Mouse (Mus musculus): ENCODE measurements at regions not wholly inside any gene's neighbourhood (a gene's known extent, or its start where the extent isn't known, plus 50 kb on each side); places are given as distances from the start of the nearest gene placed in this dataset.

DNA sequence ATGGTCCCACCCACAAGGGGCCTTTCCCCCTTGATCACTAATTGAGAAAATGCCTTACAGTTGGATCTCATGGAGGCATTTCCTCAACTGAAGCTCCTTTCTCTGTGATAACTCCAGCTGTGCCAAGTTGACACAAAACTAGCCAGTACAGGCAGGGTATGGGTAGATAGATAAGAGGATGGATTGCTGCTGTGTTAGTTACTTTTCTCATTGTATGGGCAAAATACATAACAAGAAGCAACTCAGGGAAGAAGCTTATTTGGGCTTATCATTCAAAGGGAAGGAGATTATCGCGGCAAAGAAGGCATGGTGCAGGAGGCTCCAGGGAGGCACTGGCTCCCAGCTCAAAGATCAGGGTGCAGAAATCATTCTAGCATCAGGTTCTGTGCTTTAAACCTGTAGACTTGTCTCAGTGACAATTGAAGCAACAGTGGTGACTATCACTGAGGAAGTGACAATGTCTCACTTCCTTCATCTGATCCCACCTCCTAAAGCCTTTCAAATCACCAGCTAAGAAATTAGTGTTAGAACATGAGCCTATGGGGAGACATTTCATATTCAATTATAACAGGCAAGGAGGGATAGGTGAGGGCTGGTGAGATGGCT lies 83.8 kb downstream of the 1810010D01Rik start:
- TF ChIP-seq KAT2A (IDR thresholded peaks at IDR 0.05; ENCODE audit: insufficient replicate concordance, low read length) (no peak), MXI1 (IDR thresholded peaks at IDR 0.05; ENCODE audit: low read depth, low read length) (no peak), USF1 (IDR thresholded peaks at IDR 0.05; ENCODE audit: low read depth, low read length) (no peak), MYC (IDR thresholded peaks at IDR 0.05; ENCODE audit: low read depth, low read length) (no peak), CTCF (conservative IDR thresholded peaks at IDR 0.05 in 1 of 2, IDR thresholded peaks at IDR 0.05 in 1 of 2; ENCODE audit: low read depth in 2 of 2, low read length in 2 of 2) (no peak), EP300 (IDR thresholded peaks at IDR 0.05; ENCODE audit: low read length) (no peak), NRF1 (IDR thresholded peaks at IDR 0.05; ENCODE audit: low read depth, low read length) (no peak), MAFK (IDR thresholded peaks at IDR 0.05; ENCODE audit: insufficient replicate concordance, low read length) (no peak), RCOR1 (conservative IDR thresholded peaks at IDR 0.05; ENCODE audit: low read depth, low read length) (no peak), TBP (conservative IDR thresholded peaks at IDR 0.05; ENCODE audit: low read depth, low read length) (no peak), ZMIZ1 (IDR thresholded peaks at IDR 0.05; ENCODE audit: low read depth, low read length) (no peak), GABPA (IDR thresholded peaks at IDR 0.05; ENCODE audit: insufficient replicate concordance, low read depth, low read length) (no peak)
